Mouse (Mus musculus) hindbrain, embryonic 16.5 days (tissue): ENCODE data around the gene Cerk. TPM values are rescaled to one million over a fixed set of nuclear protein-coding genes. Genes with fewer than 3 reads are reported as not detected.
"Not testable (repeated sequence)": the region's sequence is repeated elsewhere in the genome, so short reads cannot be mapped to it uniquely, and the experiment has no call there.

Experiments used
- ATAC-seq: fragments of 200-750 bp; cut with Nextera tagmentation; 2 replicates; pipeline ENCODE4 v1.8.0; 2017; ENCODE audit warnings: moderate TSS enrichment, moderate library complexity
- H3K27ac ChIP-seq: fragments of 300-500 bp; sonication (generic); 2 replicates; pipeline ENCODE4 v1.5.1; 2014; ENCODE audit warnings: low read depth, mild to moderate bottlenecking, control low read depth, low read length, moderate library complexity
- H3K27me3 ChIP-seq: fragments of 300-500 bp; sonication (generic); replicated peaks from 2 replicates; pipeline ENCODE4 v1.6.1; 2014; ENCODE audit warnings: low read length; ENCODE audit not compliant: control insufficient read depth, insufficient read depth
- H3K36me3 ChIP-seq: fragments of 300-500 bp; sonication (generic); 2 replicates; pipeline ENCODE4 v1.6.1; 2014; ENCODE audit warnings: mild to moderate bottlenecking, low read length, moderate library complexity, mixed read lengths; ENCODE audit not compliant: control insufficient read depth, insufficient read depth
- H3K4me1 ChIP-seq: fragments of 300-500 bp; sonication (generic); 2 replicates; pipeline ENCODE4 v1.6.1; 2014; ENCODE audit warnings: low read depth, low read length; ENCODE audit not compliant: control insufficient read depth, insufficient read depth
- H3K4me2 ChIP-seq: fragments of 300-500 bp; sonication (generic); 2 replicates; pipeline ENCODE4 v1.6.1; 2014; ENCODE audit warnings: mild to moderate bottlenecking, low read length, control low read depth, moderate library complexity
- H3K4me3 ChIP-seq: fragments of 300-500 bp; sonication (generic); 2 replicates; pipeline ENCODE4 v1.5.1; 2014; ENCODE audit warnings: mild to moderate bottlenecking, low read length, control low read depth, moderate library complexity
- H3K9ac ChIP-seq: fragments of 300-500 bp; sonication (generic); 2 replicates; pipeline ENCODE4 v1.6.1; 2014; ENCODE audit warnings: low read depth, mild to moderate bottlenecking, control low read depth, low read length, moderate library complexity
- H3K9me3 ChIP-seq: fragments of 300-500 bp; sonication (generic); 2 replicates; pipeline ENCODE4 v1.6.1; 2014; ENCODE audit warnings: mild to moderate bottlenecking, low read length, moderate library complexity; ENCODE audit not compliant: control insufficient read depth
- WGBS: fragments of 180-500 bp; shearing (Covaris S2); extraction: QIAGEN DNeasy Blood & Tissue Kit; methylation state at CpG from one replicate; pipeline ENCODE4 v1.1.7; 2014; 5-methylcytosine and 5-hydroxymethylcytosine counted together
- polyA plus RNA-seq: library from polyadenylated mRNA; unstranded; fragments of >200 nt; fragmentation: Nextera tagmentation; extraction: Ambion mirVana; gene quantifications from 2 replicates; pipeline ENCODE4 v1.2.1, GENCODE M21; 2015

Cerk gene
- polyA plus RNA-seq, 1 experiment from 2014 or later: 25.3 TPM

DNA sequence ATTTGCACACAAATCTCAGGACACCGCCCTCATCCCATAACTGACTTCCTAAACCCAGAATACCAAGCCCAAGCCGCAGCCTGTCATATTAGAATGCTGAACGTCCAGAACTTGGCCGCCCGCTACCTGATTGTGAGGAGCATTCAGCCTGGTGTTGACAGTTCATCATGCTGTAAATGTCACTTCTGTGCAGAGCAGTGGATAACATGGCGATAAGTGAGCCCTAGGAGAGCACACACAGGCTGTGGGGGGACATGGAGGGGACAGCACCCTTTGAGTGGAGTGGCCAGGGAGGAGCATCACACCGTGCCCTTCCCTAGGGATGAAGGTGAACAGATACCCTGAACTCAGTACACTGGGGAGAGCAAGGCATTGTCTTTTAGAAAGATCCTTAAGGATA, 76.7 kb downstream of the Cerk start:
- H3K9ac ChIP-seq: no peak overlapping the region
- no peak overlapping the region for H3K4me2 ChIP-seq
- H3K27ac ChIP-seq: no peak overlapping the region; the same call in 1 of the 2 replicates
- peaks cover 30% of the 10 kb centered on the region for H3K4me1 ChIP-seq
- no peak for ATAC-seq
- H3K36me3 ChIP-seq: peaks cover 3% of the 10 kb centered on the region; the same call in 1 of the 2 replicates
- H3K27me3 ChIP-seq: no peaks in the 10 kb centered on the region
- no peaks in the 10 kb centered on the region for H3K9me3 ChIP-seq
- H3K4me3 ChIP-seq: no peak overlapping the region
- 82% methylated on average over 7 of the region's 7 CpGs for WGBS

DNA sequence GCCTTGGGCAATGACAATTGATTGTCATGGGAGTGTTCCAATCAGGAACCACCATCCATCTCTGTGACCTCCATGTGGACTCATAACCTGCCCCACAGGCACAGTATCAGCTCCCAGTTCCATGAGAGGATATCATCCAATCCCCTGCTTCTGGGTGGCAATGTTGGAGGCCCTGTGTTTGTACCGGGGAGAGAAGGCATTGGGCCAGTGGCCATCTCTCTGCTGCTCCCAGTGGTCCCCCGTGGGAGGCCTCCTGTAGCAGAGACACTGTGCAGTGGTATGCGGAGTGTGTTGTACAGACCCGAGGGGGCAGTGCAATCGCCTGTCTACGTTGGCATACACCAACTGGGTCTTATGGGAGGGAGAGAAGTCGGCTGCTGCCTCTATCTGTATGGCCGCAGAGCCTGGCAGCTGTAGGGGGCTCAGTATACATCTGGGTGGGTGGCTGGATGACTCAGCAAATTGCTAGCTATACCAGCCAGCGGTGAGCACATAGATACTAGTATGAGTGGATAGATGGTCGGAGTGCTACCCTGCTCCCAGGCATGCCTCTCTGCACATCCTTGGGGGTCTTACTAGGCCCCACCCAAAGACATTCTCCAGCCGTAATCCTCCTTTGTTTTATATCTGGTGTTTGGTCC, 78.0 kb downstream of the Cerk start:
- WGBS: 73% methylated on average over 11 of the region's 11 CpGs

DNA sequence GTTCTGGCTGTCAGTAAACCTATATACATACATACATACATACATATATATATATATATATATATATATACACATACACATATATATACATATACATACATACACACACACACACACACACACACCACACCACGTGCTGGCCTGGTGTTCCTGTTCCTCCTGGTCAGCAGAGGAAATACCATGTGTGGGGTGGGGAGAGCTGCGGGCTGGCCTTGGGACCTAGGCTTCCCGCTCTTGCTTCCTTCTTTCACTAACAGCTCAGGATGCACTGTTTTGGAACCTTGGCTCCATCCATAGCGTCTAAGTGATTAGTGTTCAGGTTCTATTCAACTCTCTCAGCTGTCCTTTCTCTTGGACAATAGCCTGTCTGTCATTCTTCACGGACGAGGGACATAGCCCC, 80.2 kb downstream of the Cerk start:
- Histone ChIP-seq H3K36me3 (peaks cover 6% of the 10 kb centered on the region), H3K9me3 (no peaks in the 10 kb centered on the region), H3K4me2 (no peak overlapping the region), H3K27ac (no peak overlapping the region), H3K4me1 (peaks cover 14% of the 10 kb centered on the region), H3K9ac (no peak overlapping the region), H3K27me3 (no peaks in the 10 kb centered on the region), H3K4me3 (no peak overlapping the region)
- 55% methylated on average over 6 of the region's 6 CpGs for WGBS
- ATAC-seq: no peak

More for the DNA sequence above, 78.0 kb downstream of the Cerk start:
- Histone ChIP-seq H3K4me3 (no peak overlapping the region), H3K27ac (0 out of 2 replicates have a peak overlapping the region, but pooled peaks have one; percentile 17), H3K36me3 (peaks cover 3% of the 10 kb centered on the region; the same call in 1 of the 2 replicates), H3K27me3 (no peaks in the 10 kb centered on the region), H3K9me3 (no peaks in the 10 kb centered on the region), H3K4me2 (no peak overlapping the region), H3K9ac (no peak overlapping the region), H3K4me1 (peaks cover 24% of the 10 kb centered on the region)
- no peak for ATAC-seq

DNA sequence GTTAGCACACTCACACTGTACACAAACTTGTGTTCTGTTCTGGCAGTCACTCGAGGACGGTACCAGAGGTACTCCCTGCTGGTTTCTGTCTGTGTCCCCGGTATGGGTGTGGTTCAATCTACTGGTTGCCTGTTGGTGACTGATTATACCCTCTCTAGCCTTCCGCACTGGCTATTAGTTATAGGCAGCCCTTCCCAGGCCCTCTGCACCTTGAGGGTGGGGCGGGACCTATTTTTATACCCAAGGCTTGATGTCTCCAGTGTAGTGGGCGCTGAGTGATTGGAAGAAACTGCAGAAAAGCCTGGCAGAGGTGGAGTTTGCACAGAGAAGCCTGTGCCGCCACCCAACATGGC, 80.6 kb downstream of the Cerk start:
- Histone ChIP-seq H3K36me3 (peaks cover 6% of the 10 kb centered on the region), H3K9me3 (no peaks in the 10 kb centered on the region), H3K9ac (no peak overlapping the region), H3K27ac (no peak overlapping the region), H3K27me3 (no peaks in the 10 kb centered on the region), H3K4me1 (peaks cover 10% of the 10 kb centered on the region), H3K4me2 (no peak overlapping the region), H3K4me3 (no peak overlapping the region)
- ATAC-seq: no peak
- 86% methylated on average over 7 of the region's 7 CpGs for WGBS

DNA sequence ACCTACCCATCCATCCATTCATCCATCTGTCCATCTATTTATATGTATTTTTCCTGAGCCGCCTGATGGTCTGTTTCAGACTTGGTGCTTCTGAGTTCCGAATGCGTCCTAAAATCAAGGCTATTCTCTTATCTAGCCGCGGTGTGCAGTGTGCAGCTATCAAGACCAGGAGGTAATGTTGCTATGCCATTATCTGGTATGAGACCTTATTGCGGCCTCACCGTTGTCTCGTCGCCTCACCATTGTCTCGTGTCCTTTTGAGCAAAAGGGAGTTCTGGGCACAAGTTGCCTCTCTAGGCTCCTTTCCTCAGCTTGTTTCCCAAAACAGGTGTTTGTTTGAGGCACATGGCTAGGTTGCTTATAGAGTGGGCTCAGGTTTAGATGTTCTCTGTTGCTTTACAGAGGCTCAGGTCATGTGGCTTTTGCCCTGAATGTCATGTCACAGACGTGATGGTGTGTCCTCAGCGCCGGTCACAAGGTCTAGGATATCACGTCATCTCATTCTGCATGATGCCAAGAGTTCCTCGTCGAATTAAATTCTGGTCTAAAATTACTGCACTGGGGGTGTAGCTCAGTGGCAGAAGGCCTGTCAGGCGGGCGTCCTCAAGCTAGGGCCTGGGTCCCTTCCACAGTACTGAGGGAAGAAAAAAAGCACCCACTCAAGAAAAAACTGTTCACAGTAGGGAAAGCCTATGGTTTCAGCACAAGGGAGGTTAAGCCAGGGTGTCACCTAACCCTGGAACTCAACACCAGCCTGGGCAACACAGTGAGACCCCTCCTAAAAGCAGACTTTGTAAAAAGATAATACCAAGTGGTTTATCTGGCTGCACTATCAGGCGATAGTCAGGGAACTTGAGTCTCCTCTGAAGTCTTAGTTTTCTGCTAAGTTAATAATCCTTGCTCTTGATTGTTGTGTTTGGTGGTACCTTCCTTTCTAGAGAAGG, 81.3 kb downstream of the Cerk start:
- WGBS: 94% methylated on average over 19 of the region's 19 CpGs
- no peaks in the 10 kb centered on the region for H3K27me3 ChIP-seq
- peaks cover 4% of the 10 kb centered on the region for H3K4me1 ChIP-seq
- H3K9ac ChIP-seq: no peak overlapping the region; the same call in 1 of the 2 replicates
- H3K27ac ChIP-seq: no peak overlapping the region
- peaks cover 6% of the 10 kb centered on the region for H3K36me3 ChIP-seq
- no peak for ATAC-seq
- no peaks in the 10 kb centered on the region for H3K9me3 ChIP-seq
- H3K4me2 ChIP-seq: no peak overlapping the region
- H3K4me3 ChIP-seq: no peak overlapping the region

DNA sequence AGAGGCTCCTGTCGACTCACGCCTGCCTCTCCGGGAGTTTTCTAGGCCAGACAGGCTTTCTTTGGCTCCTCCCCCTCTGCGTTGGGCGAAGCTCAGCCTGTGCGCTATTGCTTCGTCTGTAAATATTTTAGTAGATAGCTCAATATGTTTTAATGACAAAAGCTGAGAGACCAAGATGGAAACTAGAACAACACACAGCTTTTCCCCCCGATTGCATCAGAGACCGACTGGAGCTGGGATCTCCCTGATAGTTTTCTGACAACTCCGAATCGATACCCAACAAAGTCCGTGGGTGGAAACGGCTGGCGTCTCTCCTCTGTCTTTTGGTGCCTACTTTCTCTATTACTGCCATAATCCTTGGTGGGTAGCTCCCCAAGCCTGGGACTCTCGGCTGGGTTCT, 83.6 kb downstream of the Cerk start:
- Histone ChIP-seq H3K4me2 (no peak overlapping the region), H3K9ac (no peak overlapping the region), H3K36me3 (peaks cover 6% of the 10 kb centered on the region), H3K27me3 (no peaks in the 10 kb centered on the region), H3K4me3 (no peak overlapping the region), H3K27ac (no peak overlapping the region), H3K9me3 (no peaks in the 10 kb centered on the region), H3K4me1 (no peaks in the 10 kb centered on the region)
- WGBS: 91% methylated on average over 15 of the region's 15 CpGs
- no peak for ATAC-seq

DNA sequence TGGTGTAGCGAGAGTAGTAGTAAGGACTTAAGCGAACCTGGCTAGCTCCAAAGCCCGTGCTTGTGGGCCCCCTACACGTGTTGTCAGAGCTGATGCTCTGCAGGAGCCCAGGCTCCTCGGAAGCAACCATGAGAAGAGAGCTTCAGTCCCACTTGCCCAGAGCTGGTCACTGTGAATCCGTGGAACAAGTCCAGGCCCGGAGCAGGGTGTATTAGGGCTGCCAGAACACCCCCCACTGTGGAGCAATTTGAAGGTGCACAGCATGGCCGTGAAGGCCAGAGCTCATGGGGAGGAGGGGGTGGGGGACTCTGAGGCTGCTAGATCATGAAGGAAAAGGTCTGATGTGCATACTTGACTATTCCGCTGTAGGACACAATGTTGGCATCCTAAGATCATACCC, 84.4 kb downstream of the Cerk start:
- no peak for ATAC-seq
- Histone ChIP-seq H3K9ac (no peak overlapping the region), H3K9me3 (no peaks in the 10 kb centered on the region), H3K36me3 (peaks cover 6% of the 10 kb centered on the region), H3K4me2 (no peak overlapping the region), H3K4me1 (no peaks in the 10 kb centered on the region), H3K27ac (no peak overlapping the region), H3K4me3 (no peak overlapping the region), H3K27me3 (no peaks in the 10 kb centered on the region)
- 75% methylated on average over 9 of the region's 9 CpGs for WGBS

DNA sequence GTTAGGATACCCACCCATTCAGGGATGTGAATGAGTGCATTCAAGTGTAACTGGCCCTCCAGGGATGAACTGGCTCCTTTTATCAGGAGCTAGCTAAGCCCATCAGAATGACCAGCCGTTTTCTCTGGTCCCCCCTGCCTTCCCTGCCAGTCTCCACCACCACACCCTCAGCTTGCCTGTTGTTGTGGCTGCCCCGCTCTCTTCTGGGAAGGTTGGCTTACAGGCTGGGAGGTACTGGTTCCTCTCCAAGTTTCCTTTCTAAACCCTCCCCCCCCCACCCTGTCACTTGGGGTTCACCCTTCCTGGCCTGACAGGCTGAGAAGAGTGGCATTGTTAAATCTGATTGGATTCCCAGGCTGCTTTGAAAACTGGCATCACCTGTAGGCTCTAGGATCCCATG, 88.1 kb downstream of the Cerk start:
- 32% methylated on average over 2 of the region's 2 CpGs for WGBS
- Histone ChIP-seq H3K27ac (no peak overlapping the region), H3K9me3 (no peaks in the 10 kb centered on the region), H3K4me2 (no peak overlapping the region), H3K4me1 (no peaks in the 10 kb centered on the region), H3K9ac (no peak overlapping the region), H3K27me3 (no peaks in the 10 kb centered on the region), H3K36me3 (peaks cover 4% of the 10 kb centered on the region; the same call in 1 of the 2 replicates), H3K4me3 (no peak overlapping the region)
- ATAC-seq: no peak

DNA sequence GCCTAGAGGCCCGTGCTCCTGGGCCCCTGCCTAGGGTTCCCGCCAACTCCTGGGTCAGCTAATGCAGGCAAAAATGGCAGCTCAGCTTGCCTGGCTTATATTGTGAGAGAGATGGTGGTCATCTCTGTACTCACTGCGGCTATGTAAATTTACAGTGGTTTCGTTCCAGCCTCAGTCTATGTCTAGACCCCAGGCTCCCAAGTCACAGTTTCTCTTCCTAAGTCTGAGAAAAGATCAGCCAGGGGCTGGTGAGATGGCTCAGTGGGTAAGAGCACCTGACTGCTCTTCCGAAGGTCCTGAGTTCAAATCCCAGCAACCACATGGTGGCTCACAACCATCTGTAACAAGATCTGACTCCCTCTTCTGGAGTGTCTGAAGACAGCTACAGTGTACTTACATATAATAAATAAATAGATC, 89.3 kb downstream of the Cerk start:
- not testable (repeated sequence) for H3K36me3 ChIP-seq, H3K27ac ChIP-seq, H3K9me3 ChIP-seq, ATAC-seq, H3K4me1 ChIP-seq, H3K27me3 ChIP-seq, H3K4me2 ChIP-seq, H3K9ac ChIP-seq, H3K4me3 ChIP-seq
- 95% methylated on average over 5 of the region's 5 CpGs for WGBS
